Mouse (Mus musculus): ENCODE results near the gene Gm45140.

GRCm38 (mm10) chr6:87875083-87875482 is 39.5 kb upstream of the Gm45140 start:
- TF ChIP-seq GATA1 (IDR thresholded peaks at IDR 0.05; ENCODE audit: low read length) (no peak), TAL1 (IDR thresholded peaks at IDR 0.05; ENCODE audit: low read length) (no peak)
